Mouse (Mus musculus): ENCODE measurements around the gene Nudt21. TPM values are rescaled to one million over a fixed set of nuclear protein-coding genes. Genes with fewer than 3 reads are reported as not detected.
A peak's percentile ranks its signal among the peaks of the same experiment; 100 is the strongest.

Nudt21 gene
- polyA plus RNA-seq (2014; fragmentation: Nextera tagmentation; extraction: Ambion mirVana), result 95.1 and 96.8 TPM in 2 replicates

DNA sequence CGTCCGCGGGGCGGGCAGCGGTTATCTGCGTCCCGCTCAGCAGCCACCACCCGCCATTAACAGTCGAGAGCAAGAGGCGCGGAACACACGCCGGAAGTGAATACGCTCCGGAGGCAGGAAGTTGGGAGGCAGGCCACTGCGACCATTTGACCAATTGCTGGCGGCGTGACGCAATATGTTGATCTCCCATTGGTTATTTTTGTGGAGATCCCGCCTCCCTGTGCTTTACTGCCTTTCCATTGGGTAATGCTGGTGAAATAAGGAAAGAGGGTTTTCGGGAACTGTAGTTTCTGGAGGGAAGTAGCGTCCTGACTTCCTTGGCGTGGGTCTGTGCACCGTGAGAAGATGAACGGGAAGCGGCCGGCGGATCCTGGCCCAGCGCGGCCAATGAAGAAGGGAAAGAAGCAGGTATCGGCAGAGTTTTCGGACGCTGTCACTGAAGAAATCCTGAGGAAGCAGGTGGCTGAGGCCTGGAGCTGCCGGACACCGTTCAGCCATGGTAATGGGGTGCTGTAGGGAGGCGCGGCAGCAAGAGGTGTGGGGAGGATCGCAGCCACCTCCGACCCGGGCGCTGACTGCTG, at the start of gene Nudt21, which contains the start of gene Ogfod1:
Gene Nudt21 (minus strand): TSS at position 88 of the 581 bp plus-strand sequence.
Gene Ogfod1 (plus strand): TSS at position 255 of the 581 bp plus-strand sequence.
- Histone ChIP-seq H3K27ac (peak within 1 kb of the TSS; percentile 70), H3K27me3 (ENCODE audit: control insufficient read depth, insufficient read depth, low read length) (no peaks in the 10 kb centered on the region), H3K4me2 (replicated peaks) (peak within 1 kb of the TSS; percentile 81), H3K4me1 (replicated peaks; ENCODE audit: control insufficient read depth, insufficient read depth, low read length) (peaks cover 26% of the 10 kb centered on the region), H3K9ac (peak within 1 kb of the TSS; percentile 77), H3K9me3 (ENCODE audit: control insufficient read depth, low read length) (no peaks in the 10 kb centered on the region), H3K4me3 (replicated peaks; ENCODE audit: low read length) (peak within 1 kb of the TSS; percentile 90), H3K36me3 (replicated peaks; ENCODE audit: control insufficient read depth, insufficient read depth) (0 out of 2 replicates have a peak, but pooled peaks cover 13% of the 10 kb centered on the region)
- DNase-seq (ENCODE audit: low spot score), result peak; percentile 99
- peak; percentile 99 for ATAC-seq (ENCODE audit: low FRiP score)
- WGBS, result under 1% methylated on average over 40 of the region's 41 CpGs

DNA sequence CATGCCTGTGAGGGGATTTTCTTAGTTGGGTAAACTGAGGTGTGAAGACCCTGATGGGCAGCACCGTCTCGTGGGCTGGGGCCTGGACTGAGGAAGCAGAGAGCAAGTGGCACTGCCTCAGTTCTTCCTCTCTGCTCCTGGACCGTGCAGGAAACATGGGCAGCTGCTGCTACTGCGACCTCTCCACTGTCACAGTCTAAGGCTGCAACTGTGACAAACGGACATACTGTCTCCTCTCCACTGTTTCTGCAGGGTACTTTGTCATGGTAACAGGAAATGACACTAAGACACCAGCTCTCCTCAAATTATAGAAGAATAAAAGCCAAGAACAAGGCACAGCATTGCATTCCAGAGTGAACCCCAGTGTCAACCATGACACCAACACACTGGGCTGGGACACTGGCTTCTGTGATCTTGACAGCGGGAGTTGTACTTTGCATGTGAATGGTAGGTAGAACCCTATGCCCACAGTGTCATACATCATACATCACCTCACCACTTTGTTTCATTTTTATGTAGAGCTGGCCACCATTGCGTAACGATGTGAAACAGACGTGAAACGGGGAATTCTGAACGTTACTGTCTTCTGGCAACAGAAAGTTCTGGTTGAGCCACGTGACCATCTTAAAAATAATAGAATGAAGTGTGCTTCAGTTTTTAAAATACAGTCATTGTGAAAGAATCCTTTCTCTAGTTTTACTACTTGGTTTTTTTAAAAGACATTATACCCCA, 39.8 kb upstream of the Nudt21 start:
- Histone ChIP-seq H3K9ac (no peak overlapping the region), H3K27ac (no peak overlapping the region), H3K4me2 (replicated peaks) (no peak overlapping the region), H3K27me3 (ENCODE audit: control insufficient read depth, insufficient read depth, low read length) (no peaks in the 10 kb centered on the region), H3K36me3 (replicated peaks; ENCODE audit: control insufficient read depth, insufficient read depth) (peaks cover 65% of the 10 kb centered on the region), H3K4me3 (replicated peaks; ENCODE audit: low read length) (no peak overlapping the region), H3K4me1 (replicated peaks; ENCODE audit: control insufficient read depth, insufficient read depth, low read length) (no peaks in the 10 kb centered on the region), H3K9me3 (ENCODE audit: control insufficient read depth, low read length) (no peaks in the 10 kb centered on the region)
- WGBS, result 62% methylated on average over 12 of the region's 12 CpGs
- DNase-seq (ENCODE audit: low spot score) (no peak), ATAC-seq (ENCODE audit: low FRiP score) (no peak)

DNA sequence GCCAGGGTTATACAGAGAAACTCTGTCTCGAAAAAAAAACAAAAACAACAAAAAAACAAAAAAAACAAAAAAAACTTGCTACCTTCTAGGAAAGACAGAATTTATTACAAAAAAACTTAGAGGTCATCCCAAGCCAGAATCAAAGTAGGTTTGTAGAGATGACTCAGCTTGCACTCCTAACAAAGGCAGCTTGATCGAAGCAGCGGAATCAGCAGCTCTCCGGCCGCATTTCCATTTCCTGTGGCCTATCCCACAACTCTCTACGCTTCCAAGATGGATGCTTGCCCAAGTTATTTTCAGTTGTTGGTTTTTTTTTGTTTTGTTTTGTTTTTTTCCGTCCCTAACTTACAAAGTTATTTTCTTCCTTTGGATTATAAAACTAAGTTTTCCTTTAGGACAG, 32.0 kb upstream of the Nudt21 start:
- no peak overlapping the region for H3K27ac ChIP-seq
- DNase-seq (ENCODE audit: low spot score) (no peak), ATAC-seq (ENCODE audit: low FRiP score) (no peak)
- H3K9ac ChIP-seq, result no peak overlapping the region
- peaks cover 66% of the 10 kb centered on the region for H3K36me3 ChIP-seq (replicated peaks; ENCODE audit: control insufficient read depth, insufficient read depth)
- no peak overlapping the region for H3K4me3 ChIP-seq (replicated peaks; ENCODE audit: low read length)
- no peaks in the 10 kb centered on the region for H3K9me3 ChIP-seq (ENCODE audit: control insufficient read depth, low read length)
- H3K27me3 ChIP-seq (ENCODE audit: control insufficient read depth, insufficient read depth, low read length), result no peaks in the 10 kb centered on the region
- no peak overlapping the region for H3K4me2 ChIP-seq (replicated peaks)
- 98% methylated on average over 7 of the region's 7 CpGs for whole genome bisulfite sequencing
- H3K4me1 ChIP-seq (replicated peaks; ENCODE audit: control insufficient read depth, insufficient read depth, low read length), result 0 out of 2 replicates have a peak, but pooled peaks cover 8% of the 10 kb centered on the region

DNA sequence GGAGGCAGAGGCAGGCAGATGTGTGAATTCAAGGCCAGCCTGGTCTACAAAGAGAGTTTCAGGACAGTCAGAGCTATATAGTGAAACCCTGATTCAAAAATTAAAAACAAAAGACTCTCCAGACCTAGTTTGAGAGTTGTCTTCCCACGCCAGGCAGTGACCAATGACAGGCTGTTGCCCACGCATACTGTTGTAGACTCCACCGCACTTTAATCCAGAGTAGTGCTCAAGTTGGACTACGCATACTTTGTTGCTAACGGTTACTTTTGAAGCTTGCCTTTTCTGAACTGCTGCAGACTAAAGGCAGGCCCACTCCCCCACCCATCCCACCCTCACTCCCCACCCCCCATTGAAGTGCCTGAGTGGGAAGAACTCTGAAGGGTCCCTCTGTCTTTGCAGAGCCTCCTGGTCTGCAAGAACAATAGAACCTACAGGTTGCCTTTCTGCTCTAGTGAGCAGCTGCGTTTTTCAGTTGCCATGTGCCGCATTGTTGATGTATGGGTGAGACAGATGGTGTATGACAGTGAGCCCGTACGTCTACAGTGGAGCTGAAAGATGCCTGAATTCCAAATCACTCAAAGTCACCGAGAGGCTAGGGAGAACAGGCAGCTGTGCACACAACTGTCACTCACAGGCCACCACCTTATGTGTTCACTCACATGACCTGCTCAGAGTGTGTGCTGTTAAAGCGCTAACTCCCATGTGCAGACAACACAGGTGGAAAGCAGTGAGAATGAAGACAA, 29.5 kb upstream of the Nudt21 start:
- no peak overlapping the region for H3K4me3 ChIP-seq (replicated peaks; ENCODE audit: low read length)
- WGBS, result 16% methylated on average over 11 of the region's 11 CpGs
- ATAC-seq (ENCODE audit: low FRiP score) (peak; percentile 81), DNase-seq (ENCODE audit: low spot score) (peak; percentile 37)
- no peak overlapping the region for H3K4me2 ChIP-seq (replicated peaks)
- H3K4me1 ChIP-seq (replicated peaks; ENCODE audit: control insufficient read depth, insufficient read depth, low read length), result 0 out of 2 replicates have a peak, but pooled peaks cover 8% of the 10 kb centered on the region
- peaks cover 82% of the 10 kb centered on the region for H3K36me3 ChIP-seq (replicated peaks; ENCODE audit: control insufficient read depth, insufficient read depth)
- no peaks in the 10 kb centered on the region for H3K9me3 ChIP-seq (ENCODE audit: control insufficient read depth, low read length)
- H3K9ac ChIP-seq, result no peak overlapping the region
- no peak overlapping the region for H3K27ac ChIP-seq
- no peaks in the 10 kb centered on the region for H3K27me3 ChIP-seq (ENCODE audit: control insufficient read depth, insufficient read depth, low read length)

DNA sequence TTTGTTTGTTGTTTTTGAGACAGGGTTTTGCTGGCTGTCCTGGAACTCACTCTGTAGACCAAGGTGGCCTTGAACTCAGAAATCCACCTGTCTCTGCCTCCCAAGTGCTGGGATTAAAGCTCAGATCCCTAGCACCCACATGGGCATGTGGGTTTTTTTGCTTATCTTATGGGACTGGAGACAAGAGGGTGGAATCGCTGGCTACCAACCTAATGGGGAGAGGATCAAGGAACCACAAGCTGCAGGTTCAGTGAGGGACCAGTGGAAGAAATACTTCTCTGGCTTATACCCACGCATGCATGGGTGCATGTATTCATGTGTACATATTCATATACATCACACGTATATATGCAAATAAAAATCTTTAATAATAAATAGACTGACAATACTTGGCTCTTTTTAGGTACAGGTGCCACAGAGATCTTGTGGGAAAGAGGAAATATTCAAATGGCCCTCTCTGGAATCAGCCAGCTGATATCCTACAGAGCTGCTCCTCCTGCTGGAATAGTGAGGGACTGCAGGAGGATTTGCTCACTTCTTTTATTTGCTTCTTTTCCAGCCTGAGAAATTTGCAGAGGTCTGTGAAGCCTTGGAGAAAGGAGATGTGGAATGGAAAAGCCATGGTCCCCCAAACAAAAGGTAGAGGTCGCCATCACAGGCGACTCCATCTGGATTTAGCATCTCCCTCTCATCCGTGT, 20.5 kb upstream of the Nudt21 start:
- Histone ChIP-seq H3K4me3 (replicated peaks; ENCODE audit: low read length) (no peak overlapping the region), H3K4me2 (replicated peaks) (no peak overlapping the region), H3K4me1 (replicated peaks; ENCODE audit: control insufficient read depth, insufficient read depth, low read length) (no peaks in the 10 kb centered on the region), H3K27ac (no peak overlapping the region), H3K36me3 (replicated peaks; ENCODE audit: control insufficient read depth, insufficient read depth) (peaks cover 86% of the 10 kb centered on the region), H3K27me3 (ENCODE audit: control insufficient read depth, insufficient read depth, low read length) (no peaks in the 10 kb centered on the region), H3K9ac (no peak overlapping the region), H3K9me3 (ENCODE audit: control insufficient read depth, low read length) (no peaks in the 10 kb centered on the region)
- ATAC-seq (ENCODE audit: low FRiP score) (no peak), DNase-seq (ENCODE audit: low spot score) (peak; percentile 77)
- WGBS, result 59% methylated on average over 6 of the region's 6 CpGs

DNA sequence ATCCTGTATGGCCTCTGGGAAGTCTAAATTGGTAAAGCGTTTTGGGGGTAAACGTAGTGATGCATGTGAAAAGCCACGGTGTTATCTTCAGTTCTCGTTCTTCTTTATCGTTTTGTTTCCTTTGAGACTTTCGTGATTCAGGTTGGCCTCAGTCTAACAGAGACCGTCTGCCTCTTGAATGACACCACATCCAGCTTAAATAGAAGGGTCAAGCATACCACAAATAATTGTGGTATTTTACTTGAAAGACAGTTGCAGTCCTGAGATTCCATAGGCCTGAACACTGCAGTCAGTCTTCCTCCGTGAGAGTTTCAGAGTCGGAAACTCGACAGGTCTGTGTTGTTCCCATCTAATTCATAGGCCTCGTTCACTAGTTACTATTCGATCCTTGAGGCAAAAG, 15.9 kb upstream of the Nudt21 start:
- Histone ChIP-seq H3K27ac (no peak overlapping the region), H3K27me3 (ENCODE audit: control insufficient read depth, insufficient read depth, low read length) (no peaks in the 10 kb centered on the region), H3K4me3 (replicated peaks; ENCODE audit: low read length) (no peak overlapping the region), H3K4me1 (replicated peaks; ENCODE audit: control insufficient read depth, insufficient read depth, low read length) (no peaks in the 10 kb centered on the region), H3K4me2 (replicated peaks) (no peak overlapping the region), H3K36me3 (replicated peaks; ENCODE audit: control insufficient read depth, insufficient read depth) (peaks cover 75% of the 10 kb centered on the region), H3K9me3 (ENCODE audit: control insufficient read depth, low read length) (no peaks in the 10 kb centered on the region), H3K9ac (no peak overlapping the region)
- ATAC-seq (ENCODE audit: low FRiP score), result no peak
- no peak for DNase-seq (ENCODE audit: low spot score)
- WGBS, result 90% methylated on average over 12 of the region's 12 CpGs

DNA sequence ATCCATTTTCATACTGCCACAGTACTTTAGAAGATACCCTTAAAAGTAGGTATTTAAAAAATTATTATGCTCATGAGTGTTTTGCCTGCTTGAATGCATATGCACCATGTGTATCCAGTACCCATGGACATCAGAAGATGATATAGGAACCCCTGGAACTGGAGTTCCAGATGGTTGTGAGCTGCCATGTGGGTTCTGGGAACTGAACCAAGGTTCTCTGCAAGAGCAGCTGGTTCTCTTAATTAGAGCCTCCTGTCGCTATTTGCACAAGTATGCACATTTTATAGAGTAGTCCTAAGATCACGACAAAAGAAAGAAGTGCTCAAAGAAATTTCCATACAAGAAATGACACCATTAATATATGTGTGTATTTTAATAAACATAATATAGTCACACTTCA, 11.0 kb upstream of the Nudt21 start:
- 81% methylated on average over 2 of the region's 2 CpGs for WGBS
- H3K36me3 ChIP-seq (replicated peaks; ENCODE audit: control insufficient read depth, insufficient read depth), result peaks cover 41% of the 10 kb centered on the region
- no peak overlapping the region for H3K27ac ChIP-seq
- no peaks in the 10 kb centered on the region for H3K4me1 ChIP-seq (replicated peaks; ENCODE audit: control insufficient read depth, insufficient read depth, low read length)
- H3K9me3 ChIP-seq (ENCODE audit: control insufficient read depth, low read length), result no peaks in the 10 kb centered on the region
- H3K4me3 ChIP-seq (replicated peaks; ENCODE audit: low read length), result no peak overlapping the region
- no peak for DNase-seq (ENCODE audit: low spot score)
- ATAC-seq (ENCODE audit: low FRiP score), result no peak
- no peak overlapping the region for H3K4me2 ChIP-seq (replicated peaks)
- no peaks in the 10 kb centered on the region for H3K27me3 ChIP-seq (ENCODE audit: control insufficient read depth, insufficient read depth, low read length)
- no peak overlapping the region for H3K9ac ChIP-seq

DNA sequence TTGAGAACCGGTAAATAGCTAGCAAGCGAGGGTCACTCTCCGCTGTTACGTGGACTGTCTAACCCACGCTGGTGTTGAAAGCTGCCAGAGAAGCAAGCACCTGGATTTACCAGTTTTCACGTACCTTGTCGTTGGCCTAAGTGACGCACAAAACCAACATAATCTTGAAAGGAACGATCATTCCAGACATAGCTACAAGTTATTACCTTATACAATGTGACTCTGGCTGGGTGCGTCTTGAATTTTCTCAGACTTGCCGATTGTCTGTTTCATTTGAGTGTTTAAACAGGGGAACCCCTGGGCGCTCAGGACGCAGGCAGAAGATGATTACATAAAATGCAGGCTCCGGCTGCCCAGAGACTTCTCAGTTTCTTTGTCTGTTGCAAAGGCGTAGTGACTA, 975 bp upstream of the Nudt21 start:
- H3K36me3 ChIP-seq (replicated peaks; ENCODE audit: control insufficient read depth, insufficient read depth), result 0 out of 2 replicates have a peak, but pooled peaks cover 13% of the 10 kb centered on the region
- no peaks in the 10 kb centered on the region for H3K9me3 ChIP-seq (ENCODE audit: control insufficient read depth, low read length)
- H3K4me2 ChIP-seq (replicated peaks), result peak overlapping the region; percentile 81
- H3K4me1 ChIP-seq (replicated peaks; ENCODE audit: control insufficient read depth, insufficient read depth, low read length), result peaks cover 26% of the 10 kb centered on the region
- H3K9ac ChIP-seq, result peak overlapping the region; percentile 72
- peak overlapping the region; percentile 90 for H3K4me3 ChIP-seq (replicated peaks; ENCODE audit: low read length)
- H3K27ac ChIP-seq, result no peak overlapping the region
- ATAC-seq (ENCODE audit: low FRiP score) (no peak), DNase-seq (ENCODE audit: low spot score) (peak; percentile 29)
- 9% methylated on average over 15 of the region's 15 CpGs for WGBS
- H3K27me3 ChIP-seq (ENCODE audit: control insufficient read depth, insufficient read depth, low read length), result no peaks in the 10 kb centered on the region

Measured in hindbrain, embryonic 14.5 days (tissue).